Mouse (Mus musculus): Measurements from ENCODE around the gene Wscd2.
"Not testable (repeated sequence)": the region's sequence is repeated elsewhere in the genome, so short reads cannot be mapped to it uniquely, and the experiment has no call there.

Gene Wscd2

DNA sequence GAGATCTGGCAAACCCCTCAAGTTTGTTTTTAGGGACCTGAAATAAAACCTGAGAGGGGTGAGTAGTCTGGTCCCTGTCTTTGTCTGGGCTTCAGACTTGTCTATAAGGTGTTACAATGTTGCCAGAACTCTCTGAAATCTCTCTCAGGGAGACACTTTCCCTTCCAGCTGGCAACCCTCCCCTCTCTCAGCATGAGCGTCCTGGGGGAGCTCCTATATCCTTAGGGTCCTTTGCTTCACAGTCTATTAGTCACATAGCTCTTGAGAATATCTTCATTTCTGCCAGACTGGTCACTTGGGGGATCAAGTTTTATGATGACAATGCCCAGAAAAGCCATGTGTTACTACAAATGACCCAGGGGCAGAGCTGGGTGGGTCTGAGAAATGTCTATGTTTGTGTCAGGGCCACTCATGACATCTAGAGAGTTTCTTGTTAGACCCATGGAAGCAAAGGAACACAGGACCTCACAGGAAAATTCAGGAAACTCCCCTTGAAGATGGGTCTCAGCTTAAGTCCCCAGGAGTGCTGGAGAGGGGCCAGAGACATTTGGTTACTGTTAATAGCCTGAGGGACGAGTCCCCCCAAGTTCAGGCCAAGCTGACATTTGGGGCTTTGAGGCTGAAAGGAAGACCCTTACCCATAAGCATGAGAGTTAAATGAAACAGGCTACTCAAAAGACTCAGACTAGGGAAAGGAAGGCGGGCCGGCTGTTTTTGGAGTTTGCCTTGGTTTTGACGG is 93.5 kb downstream of the Wscd2 start:
- DNase-seq (ENCODE audit: low spot score): peak; percentile 87

DNA sequence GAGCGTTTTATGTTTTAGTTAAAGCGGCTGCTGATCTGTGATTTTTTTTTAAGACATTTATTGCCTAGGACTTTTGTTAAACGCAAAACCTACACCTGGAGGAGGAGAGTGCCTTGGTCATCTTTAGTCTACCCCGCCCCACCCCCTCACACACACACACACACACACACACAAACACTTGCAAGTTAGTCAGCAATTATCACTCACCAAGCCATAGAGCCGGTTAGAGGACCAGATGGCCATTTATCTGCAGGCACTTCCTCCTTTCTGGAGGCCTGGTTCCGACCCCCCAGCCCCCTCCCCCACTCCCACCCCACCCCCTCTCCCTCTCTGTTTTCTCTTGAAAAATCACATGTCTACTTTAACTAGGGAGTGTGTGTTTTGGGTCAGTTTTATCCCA is 94.3 kb downstream of the Wscd2 start:
- peak; percentile 82 for DNase-seq (ENCODE audit: low spot score)

DNA sequence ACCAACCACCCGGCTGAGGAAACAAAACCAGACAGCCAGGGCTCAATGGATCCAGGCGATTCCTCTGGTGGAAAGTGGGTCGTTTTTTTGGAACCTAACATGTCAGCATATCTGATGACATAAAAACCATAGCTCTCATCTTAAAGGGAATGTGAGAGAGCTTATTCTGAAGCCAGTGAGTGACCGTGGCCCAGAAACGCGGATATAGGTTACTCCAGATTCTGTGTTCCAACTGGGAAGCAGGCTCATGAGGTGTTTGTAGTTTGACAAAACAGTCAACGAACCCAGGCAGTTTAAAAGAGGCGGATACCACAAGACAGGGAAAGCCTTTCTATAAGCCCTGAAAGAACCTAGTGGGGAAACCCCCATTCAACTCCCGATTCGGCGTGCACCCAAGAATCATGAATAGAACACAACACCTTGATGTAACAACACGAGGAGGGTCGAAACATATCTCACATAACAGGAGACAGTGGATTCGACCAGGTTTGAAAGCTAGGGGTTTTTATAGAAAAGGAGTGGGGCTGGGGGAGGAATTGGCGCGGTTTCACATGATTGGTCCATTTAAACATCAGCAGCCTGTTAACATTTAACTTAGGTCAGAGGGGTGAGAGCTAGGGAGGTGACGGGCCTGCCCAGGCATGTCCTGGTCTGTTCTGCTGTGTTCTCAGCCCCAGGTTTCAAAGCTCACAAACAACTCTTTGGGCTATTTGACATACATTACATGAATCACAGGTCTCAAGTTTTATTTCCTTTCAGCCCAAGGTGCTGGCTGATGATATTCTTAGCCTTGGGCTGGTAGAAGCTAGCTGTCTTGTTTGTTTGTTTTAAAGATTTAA is 95.7 kb downstream of the Wscd2 start:
- DNase-seq (ENCODE audit: low spot score): not testable (repeated sequence)

DNA sequence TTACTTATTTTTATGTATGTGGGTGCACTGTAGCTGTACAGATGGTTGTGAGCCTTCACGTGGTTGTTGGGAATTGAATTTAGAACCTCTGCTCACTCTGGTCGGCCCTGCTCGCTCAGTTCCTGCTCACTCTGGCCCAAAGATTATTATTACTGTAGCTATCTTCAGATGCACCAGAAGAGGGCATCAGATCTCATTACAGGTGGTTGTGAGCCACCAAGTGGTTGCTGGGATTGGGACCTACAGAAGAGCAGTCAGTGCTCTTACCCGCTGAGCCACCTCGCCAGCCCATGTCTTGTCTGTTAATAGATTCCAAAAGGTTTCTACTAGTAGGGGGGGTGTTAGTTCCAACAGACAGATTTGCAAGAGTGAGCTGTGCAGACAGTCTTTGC is 96.3 kb downstream of the Wscd2 start:
- not testable (repeated sequence) for DNase-seq (ENCODE audit: low spot score)

DNA sequence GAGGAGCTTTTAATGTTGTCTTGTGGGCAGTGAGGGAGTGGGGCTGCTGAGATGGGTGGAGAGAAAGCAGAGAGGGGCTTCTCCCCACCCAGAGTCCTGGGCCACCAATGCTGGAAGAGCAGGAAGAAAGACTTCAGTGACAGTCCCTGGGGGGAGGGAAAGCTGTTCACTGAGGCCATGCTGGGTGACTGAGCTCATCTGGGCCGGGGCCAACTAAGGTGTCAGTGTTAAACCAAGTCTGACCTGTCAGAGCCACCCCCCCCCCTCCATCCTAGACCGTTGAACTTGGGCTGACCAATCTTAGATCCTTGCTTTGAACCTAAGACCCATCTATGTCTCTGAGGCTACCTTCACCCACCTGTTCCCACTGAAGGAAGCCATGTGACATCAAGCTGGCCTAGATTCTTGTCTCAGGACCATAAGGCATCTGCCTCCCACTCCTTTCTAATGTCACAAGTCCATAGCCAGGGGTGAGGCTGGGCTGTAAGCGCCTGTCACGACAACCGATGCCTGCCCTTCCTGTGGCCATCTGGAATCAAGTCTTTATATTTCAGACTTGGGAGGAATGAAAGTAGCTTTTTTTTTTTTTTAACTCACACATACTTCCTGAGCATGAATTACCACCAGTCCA is 100.0 kb downstream of the Wscd2 start:
- no peak for DNase-seq (ENCODE audit: low spot score)

DNA sequence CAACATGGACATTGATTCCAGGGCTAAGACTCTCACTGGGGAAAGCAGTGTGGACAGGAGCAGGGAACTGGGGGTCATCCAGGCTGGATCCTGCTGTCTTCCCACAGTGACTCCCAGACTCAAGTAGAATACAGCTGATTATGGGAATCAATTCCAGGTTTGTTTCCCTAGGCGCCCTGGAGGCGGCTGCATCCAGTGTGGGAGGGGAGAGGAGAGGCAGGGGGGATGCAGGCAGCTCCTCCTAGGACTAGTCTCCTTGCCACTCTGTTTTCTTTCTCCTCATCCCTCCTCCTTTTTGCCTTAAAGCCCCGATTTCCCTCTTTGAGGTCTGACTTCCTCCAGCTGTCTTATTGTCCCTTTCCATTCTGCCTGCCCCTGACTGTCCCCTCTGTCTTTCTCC is 101.0 kb downstream of the Wscd2 start:
- no peak for DNase-seq (ENCODE audit: low spot score)

DNA sequence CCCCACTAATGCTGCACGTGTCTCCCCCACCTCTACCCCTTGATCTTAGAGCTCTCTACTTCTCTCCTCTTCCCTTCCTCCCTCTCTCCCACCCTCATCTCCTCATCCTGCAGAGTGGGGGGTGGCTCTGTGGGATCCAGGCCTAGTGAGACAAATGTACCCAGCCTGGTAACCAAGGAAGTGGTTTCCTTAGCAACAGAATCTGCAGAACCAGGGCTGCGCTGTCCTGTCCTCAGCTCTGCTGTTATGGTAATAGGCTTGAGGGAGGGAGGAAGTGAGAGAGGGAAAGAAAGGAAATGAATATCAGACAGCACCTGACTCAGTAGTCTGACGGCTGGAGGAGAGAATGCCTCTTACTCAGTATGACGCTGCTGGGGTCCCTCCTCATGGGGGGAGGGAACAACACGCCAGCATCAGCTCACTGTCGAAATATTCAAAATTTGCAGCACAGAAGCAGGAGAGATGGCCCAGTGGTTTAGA is 101.7 kb downstream of the Wscd2 start:
- DNase-seq (ENCODE audit: low spot score): peak; percentile 72

DNA sequence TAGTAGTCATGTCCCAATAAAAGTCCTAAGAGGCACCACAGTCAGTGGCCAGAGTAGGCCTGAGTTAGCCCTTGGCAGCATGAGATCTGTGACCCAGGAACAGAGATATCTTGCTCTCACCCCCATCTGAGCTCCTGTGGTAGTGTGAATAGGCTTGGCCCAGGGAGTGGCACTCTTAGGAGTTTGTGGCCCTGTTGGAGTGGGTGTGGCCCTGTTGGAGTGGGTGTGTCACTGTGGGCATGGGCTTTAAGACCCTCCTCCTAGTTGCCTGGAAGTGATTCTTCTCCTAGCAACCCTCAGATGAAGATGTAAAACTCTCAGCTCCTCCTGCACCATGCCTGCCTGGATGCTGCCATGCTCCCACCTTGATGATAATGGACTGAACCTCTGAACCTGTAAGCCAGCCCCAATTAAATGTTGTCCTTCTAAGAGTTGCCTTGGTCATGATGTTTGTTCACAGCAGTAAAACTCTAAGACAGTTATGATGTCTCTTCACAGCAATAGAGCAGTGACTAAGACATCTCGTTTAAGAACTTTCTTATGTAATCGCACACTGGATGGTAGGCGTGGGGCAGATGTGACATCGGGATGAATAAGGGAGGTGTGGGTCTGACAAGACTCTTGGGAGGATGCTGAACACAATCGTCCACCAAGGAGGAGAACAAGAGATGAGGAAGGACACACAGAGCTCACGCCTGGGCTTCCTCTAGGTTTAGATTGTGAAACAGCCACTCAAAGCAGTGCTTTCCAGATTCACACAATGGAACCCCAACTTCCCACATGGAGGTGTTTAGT is 104.0 kb downstream of the Wscd2 start:
- DNase-seq (ENCODE audit: low spot score): no peak

DNA sequence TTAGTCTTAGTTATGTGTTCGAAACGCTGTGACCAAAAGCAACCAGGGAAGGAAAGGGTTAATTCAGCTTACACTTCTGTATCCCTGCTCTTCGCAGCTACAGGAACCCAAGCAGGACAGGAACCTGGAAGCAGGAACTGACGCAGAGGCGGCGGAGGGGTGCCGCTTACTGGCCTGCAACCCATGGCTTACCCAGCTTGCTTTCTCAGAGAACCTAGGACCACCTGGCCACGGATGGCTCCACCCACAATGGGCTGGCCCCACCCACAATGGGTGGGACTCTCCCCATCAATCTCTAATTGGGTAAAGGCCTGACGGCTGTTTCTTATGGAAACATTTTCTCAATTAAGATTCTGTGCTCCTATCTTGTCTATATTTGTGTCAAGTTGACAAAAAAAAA is 106.1 kb downstream of the Wscd2 start:
- no peak for DNase-seq (ENCODE audit: low spot score)

DNA sequence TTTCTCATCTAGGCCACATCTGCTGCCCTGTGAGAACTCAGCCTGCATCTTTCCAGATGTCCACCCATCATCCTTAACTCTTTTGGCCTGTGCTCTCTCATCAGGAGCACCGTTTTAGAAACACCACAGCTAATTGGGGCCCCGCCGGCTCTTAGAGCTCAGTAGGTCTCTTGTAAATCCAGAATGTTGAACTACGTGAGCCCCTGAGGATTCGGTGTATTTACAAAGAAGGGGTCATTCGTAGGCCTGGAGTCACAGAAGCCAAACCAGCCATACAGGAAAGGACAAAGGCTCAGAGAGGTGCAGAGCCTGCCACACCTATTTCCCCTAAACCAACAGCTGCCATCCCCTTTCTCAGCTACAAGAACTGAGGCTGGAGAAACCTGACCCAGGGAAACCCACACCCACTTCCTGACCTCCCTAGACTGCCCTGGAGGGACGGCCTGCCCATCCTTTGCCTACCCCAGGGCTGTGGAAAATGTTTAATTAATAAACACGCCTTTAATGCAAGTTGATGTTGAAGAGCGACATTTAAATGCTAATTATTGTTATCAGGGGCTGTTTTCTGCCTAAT is 106.7 kb downstream of the Wscd2 start:
- DNase-seq (ENCODE audit: low spot score): no peak

DNA sequence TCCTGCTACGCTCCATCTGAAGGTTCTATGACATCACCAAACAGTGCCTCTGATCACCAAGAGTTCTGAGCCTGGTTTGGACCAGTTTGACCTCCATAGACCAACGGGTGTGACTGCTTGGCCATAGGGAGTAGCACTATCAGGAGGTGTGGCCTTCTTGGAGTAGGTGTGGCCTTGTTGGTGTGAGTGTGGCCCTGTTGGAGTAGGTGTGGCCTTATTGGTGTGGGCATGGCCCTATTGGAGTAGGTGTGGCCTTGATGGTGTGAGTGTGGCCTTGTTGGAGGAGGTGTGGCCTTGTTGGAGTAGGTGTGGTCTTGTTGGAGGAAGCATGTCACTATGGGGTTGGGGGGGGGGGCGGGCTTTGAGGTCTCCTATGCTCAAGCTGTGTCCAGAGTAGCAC is 110.0 kb downstream of the Wscd2 start:
- DNase-seq (ENCODE audit: low spot score): no peak

DNA sequence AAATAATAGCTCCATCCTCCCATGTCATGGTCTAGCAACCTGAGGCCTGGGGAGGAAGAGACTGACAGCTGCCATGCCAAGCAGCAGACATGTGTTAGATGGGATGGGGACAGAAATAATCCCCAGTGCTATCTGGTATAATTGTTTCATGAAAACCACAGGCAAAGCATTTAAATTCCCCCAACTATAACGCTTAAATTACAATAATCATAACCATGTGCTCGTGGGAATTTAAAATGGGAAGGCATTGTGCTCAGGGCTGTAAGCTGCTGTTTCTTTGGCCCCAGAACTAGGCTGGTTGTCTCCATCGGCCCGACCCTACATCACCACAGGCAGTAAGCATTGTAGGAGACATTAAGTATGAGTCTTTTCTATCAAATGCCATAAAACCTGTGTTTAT is 110.7 kb downstream of the Wscd2 start:
- no peak for DNase-seq (ENCODE audit: low spot score)

DNA sequence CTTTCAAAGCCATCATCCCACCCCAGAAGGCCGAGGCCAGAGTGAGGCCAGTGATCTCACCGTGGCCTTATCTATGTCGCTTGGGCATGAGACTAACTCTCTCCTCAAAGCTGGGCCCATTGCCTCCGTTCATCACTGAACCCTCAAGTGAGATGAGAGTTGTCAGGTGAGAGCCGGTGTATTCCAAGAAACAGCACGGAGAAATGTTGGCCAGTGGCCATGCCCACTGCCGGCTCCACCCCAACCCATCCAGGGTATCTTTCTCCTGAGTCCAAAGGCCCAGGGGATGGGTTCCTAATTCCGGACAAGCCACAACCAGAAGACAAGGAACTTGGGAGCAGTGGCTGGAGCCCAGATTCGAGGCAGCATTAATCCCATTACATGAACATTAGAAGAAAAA is 113.3 kb downstream of the Wscd2 start:
- peak; percentile 54 for DNase-seq (ENCODE audit: low spot score)

DNA sequence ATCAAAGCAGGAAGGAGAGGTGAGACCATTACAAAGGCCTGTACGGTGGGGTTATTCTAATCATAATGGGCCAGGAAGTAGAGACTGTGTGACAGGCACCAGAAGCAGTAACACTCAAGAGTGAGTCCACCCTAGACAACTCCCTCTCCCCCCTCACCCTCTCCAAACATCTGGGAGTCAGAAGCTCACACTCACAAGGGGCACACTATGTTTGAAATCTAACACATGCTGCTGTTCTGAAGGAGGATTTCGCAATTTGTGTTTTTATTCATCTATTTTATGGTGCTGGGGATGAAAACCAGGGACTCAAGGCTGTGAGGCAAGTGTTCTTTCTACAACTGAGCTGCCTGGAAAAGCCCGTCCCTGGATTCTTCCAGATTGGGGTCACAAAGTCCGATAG is 114.6 kb downstream of the Wscd2 start:
- no peak for DNase-seq (ENCODE audit: low spot score)

DNA sequence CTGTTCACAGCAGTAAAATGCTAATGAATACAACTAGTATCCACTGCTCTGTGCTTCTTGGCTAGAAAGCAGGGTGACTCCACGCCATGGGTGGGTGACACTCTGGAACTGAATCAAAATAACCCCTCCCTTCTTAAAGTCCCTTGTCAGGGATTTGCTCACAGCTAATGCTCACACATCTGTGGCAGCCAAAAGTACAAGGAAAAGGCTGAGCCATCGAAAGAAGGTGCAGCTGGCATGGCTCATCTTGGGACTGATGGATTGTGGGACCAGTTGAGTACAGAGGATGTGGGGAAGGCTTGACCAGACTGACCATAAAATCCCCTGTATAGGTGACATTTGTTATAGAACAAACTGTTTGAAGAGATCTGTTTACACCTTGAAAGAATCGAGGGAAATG is 116.0 kb downstream of the Wscd2 start:
- no peak for DNase-seq (ENCODE audit: low spot score)

DNA sequence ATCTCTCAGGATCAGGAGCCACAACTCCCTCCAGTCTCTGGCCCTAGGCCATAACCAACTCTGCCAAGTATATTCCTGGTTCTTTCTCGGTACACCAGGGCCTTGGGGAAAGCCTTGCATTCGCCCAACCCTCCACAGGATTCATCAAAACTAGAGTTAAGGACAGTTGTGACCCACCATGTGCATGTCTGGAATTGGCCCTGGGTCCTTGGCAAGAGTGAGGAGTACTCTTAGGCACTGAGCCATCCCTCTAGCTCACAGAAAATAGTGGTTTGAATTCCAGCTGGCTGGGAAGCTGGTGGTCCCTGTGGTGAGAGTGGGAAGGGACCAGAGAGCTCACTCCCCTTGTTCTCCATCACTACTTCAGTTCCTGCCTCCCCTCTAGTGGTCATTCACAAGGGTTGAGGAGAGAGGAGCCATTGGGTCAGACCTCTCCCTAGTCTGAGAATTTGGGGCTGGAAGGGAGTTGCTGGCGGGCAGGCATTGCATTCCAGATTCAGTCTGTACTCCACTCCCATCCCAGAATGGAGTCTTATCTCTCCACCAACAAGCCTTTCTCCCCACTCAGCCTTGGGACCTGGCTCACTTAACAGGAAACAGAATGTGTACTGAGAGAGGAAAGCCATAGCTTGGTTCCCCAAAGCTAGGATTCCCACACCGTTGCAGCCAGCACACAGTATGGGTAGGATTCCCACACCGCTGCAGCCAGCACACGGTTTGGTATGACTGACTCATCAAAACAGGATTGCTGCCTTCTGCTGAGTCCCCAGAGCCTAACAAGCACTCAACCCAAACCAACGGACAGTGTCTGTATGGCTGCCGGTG is 117.0 kb downstream of the Wscd2 start:
- peak; percentile 60 for DNase-seq (ENCODE audit: low spot score)

DNA sequence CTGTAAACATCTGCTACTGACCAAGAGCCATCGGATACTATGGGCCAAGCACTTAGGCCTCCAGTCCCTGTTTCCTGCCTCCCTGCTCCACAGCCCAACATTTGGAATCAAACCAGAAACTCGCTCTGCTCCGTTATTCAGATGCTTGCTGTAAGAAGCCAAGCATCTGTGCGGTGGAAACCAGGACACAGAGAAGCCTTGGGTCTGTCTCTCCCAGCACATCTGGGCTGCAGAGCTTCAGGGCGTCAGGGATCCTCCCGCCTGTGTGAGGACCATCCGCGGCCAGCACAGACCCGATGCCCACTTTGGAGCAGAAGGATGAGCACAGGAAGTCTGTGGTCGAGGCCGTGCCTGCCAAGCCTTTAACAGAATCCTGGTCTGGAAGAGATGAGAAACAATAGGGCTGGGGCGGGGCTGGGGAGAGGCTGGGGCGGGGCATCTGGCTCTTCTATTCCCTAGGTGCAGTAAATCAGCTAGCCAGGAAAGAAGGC is 117.9 kb downstream of the Wscd2 start:
- peak; percentile 83 for DNase-seq (ENCODE audit: low spot score)

DNA sequence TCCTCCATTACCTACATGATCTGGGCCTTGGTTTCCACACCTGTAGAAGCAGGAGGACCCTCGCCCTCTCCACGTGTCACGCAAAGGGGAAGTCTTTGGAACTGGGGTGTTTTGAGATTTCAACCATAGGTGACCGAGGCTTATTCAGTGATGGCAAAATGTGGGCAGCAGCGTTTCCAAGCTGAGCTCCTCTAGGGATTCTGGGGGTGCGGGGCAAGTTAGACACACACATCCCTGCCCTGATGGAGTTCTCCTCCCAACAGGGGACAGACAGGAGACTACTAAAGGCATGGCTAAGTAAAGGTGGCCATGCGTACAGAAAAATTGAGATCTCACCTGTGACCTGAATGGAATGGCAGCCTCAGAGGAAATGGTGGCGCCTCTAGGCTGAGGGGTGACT is 118.4 kb downstream of the Wscd2 start:
- DNase-seq (ENCODE audit: low spot score): no peak

DNA sequence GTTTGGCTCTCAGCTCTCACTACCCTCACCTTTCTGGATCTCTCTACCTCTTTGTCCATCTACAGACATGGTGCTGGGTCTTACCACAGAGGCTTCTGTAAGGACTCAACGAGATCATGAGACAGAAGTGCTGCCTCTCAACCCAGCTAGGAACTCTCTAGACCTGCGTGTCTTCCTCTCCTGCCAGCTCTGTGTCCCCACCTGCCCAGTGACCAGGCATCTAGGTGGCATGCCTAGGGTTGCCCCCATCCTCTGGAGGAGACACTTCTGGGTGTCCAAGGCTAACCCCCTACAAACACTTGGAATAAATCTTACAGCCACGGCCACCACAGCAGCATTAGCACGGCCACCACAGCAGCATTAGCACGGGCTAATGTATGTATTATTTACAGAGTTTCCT is 119.8 kb downstream of the Wscd2 start:
- DNase-seq (ENCODE audit: low spot score): no peak

DNA sequence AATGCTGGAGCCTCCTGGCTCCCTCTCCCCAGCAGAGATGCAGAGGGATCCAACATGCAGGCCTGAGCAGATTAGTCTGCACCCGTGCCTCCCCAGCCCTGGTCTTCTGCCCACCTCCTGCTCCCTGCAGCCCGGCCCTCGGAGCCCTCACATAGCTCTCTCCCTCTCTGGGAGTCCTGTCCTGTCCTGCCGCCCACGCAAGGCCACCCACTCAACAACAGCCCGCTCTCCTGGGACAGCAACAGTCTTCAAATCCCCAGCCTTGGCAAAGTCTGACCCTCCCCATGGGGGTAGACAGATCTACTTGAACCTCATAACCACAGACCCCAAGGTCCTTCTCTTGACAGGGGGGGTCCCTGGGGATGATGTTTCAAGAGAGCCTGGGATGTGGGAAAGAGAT is 120.4 kb downstream of the Wscd2 start:
- DNase-seq (ENCODE audit: low spot score): no peak

DNA sequence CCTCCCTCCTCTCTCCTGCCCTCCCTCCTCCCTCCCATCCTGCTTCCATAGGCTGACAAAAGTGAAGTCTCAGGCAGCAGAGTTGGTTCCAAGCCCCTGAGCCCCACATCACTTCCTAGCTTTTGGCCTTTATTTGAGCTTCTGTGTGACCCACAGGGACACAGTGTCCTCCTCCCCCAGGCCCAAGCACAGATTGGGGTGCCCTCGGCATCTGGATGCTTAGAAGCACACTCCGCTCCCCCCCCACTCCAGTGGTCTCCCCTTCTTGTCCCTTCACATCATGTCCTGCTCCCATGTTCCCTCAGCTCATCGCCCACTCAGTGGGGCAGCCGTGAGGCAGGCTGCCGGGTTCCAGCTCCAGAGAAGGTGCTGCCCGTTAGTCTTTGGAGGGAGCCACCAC is 121.0 kb downstream of the Wscd2 start:
- no peak for DNase-seq (ENCODE audit: low spot score)

Data from MN1 (cell line).